Mouse (Mus musculus) monocyte, adult 5-6 weeks (primary cell): ENCODE data around the gene Adamts15. TPM values are rescaled to one million over a fixed set of nuclear protein-coding genes. Genes with fewer than 3 reads are reported as not detected.

Experiments
- ATAC-seq: fragments of 153-309, 156-312 bp; replicated peaks from 2 replicates; pipeline ENCODE4 v1.8.0; 2017; ENCODE audit warnings: mild to moderate bottlenecking; ENCODE audit not compliant: low TSS enrichment, insufficient number of reproducible peaks, severe bottlenecking, poor library complexity, low FRiP score
- total RNA-seq: library from RNA; stranded (forward); fragments of 200-1000, 200-491, 200-594 nt; gene quantifications from 3 replicates; pipeline ENCODE4 v1.2.3, GENCODE M21; 2017

Gene Adamts15
- total RNA-seq, 1 experiment from 2014 or later = not detected

DNA sequence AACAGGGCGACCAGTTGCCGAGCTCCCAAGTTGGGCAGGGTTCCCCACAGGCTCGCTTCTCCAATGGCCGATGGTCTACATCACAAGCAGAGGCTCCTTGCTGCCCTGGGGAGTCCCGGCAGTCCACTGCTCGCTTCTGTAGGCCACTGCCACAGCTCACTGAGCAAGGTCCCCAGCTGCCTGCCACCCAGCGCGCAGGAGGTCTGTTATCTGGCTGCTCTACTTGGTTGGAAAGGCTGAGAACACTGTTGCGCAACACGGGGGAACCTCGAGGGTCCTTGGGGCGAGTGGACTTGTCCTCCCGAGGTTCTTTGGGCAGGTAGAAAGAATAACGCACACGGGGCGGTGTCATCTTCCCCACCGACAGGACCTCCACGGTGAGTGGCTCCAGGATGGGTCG, 20.1 kb downstream of the Adamts15 start:
- no peak for ATAC-seq

GRCm38 (mm10) chr9:30897169-30897568, 25.1 kb downstream of the Adamts15 start:
- ATAC-seq = no peak

DNA sequence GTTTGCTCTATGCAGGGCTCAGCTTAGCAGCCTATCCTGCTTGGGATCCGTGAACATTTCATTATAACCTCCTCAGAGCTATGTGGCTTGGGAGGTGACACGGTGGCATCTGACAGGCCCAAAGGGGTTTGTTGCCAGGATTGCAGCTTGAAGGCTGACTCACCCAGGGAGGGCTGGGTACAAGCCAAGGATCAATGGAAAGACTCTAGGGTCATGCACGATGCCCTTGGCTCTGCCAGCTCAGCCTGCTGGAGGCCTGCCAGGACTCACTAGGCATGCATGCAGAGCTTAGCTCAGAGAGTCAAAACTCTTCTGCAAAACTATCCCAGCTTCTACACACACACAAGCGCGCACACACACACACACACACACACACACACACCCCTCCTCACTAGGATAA, 25.5 kb downstream of the Adamts15 start:
- ATAC-seq = no peak

GRCm38 (mm10) chr9:30895618-30896017, 26.6 kb downstream of the Adamts15 start:
- ATAC-seq = no peak

DNA sequence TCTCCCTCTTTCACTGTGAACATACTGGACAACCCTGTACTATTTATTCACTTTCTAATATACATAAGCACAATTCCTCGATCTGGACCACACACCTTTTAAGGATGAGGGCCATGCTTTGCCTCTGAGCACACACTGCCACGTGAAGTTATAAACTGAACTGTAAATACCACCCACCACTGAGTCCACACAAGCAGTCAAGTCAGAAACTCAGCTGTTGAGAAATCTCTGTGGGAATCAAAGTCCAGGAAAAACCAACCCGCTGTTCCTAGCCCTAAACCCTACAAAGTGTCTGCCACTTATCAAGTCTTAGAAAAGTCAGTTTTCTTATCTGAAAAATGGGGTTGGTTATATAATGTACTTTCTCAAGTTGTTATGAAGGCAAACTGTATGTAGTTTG, 36.0 kb downstream of the Adamts15 start:
- no peak for ATAC-seq

GRCm38 (mm10) chr9:30880553-30880952, 41.7 kb downstream of the Adamts15 start:
- ATAC-seq = no peak

DNA sequence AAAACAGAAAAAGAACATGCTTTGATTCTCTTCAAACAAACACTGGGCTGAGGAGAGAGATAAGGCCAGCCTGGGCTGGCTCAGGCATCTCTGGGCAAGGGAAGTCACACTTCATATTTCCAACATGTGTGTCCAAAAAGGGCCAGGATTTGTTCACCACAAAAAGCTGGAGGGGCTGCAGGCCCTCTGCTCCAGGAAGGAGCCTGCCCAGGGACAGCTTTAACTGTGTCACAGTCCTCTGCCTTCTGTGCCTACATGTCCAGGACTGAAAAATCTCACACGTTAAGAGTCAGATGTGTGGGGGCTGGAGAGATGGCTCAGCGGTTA, 42.3 kb downstream of the Adamts15 start:
- no peak for ATAC-seq

GRCm38 (mm10) chr9:30879248-30879946, 42.9 kb downstream of the Adamts15 start:
- no peak for ATAC-seq

DNA sequence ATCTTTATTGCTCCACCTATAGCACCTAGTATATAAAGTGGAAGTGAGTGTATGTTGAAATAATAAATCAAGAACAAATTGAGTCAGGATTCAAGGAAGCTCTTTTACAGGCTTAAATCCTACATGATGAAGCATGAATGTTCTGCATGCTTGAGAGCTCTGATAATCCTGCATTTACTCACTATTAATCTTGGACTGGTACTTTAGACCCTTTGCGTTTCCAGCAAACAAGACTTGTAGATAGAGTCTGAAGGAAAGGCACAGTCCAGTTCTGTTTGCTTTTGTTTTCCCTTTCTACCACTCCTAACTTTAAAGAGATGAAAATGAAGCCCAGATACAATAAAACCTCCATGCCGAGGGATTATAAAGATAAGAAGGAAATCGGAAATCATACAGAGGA, 45.7 kb downstream of the Adamts15 start:
- ATAC-seq = no peak

- no peak for ATAC-seq
Observed at GRCm38 (mm10) chr9:30855837-30856236, 66.4 kb downstream of the Adamts15 start.

DNA sequence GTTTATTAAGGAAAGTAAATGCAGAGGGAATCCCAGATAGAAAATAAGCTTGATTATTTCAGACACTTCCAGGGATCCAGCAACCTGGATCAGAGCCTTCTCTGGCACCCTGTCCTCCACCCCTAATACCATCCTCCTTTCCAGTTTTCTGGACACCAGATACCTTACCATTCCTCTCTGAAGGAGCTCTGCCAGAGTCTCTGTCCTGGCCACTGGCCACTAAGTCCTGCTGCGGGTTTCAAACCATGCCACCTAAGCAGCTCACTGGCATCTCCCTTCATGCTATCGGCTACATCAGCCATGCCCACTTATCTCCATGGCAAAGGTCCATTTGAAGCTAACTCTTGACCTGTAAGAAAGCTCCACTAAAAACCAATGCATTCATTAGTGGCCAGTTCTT, 70.4 kb downstream of the Adamts15 start:
- ATAC-seq = no peak

DNA sequence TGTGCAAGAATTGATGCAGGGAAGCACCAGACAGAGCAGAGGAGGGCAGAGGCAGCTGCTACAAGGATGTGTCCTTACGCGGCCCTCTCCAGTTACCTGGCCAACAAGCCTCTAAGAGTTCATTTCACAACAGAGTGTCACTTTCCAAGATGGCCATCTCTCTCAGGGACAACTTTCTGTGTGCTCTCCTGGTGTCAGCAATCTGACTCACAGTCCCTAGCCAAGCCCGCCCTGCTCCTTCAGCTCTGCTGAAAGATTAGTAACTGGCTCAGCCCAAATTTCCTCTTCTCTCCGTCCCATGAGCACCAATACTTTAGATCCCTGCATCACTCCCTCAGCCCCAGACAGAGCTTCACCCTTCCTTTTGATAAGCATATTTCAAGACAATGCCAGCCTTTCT, 72.3 kb downstream of the Adamts15 start:
- no peak for ATAC-seq

DNA sequence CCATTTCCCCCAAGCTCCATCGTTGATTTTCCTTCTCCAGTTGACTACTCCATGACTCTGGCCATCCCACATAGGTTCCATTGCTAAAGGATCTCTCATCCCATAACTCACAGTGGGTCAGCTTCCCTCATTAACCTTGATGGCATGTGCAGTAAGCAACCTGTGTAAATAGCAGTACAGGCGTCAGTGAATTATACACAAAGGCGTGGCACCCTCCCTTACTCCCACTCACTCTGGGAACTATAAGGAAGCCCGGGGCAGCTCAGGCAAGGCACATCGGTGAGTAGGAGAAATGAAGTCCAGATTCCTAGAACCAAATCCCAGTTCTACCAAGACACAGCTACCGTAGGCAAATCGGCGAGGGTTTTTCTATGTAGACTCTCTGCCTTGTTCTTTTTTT, 72.8 kb downstream of the Adamts15 start:
- no peak for ATAC-seq

Other genes with a start within 250 kb of the Adamts15 start
- 0.32 TPM in 1 of 3 replicates, not detected in the others for gene Adamts8, start 20.1 kb upstream of the Adamts15 start, total RNA-seq
- 24.0 to 32.1 TPM (median 29.0 TPM) in 3 replicates for gene Zbtb44, start 108.2 kb upstream of the Adamts15 start, total RNA-seq
- gene St14, start 209.4 kb upstream of the Adamts15 start, total RNA-seq = 7.2 to 11.8 TPM (median 7.5 TPM) in 3 replicates